Mouse (Mus musculus) T-cell, adult 66 days (primary cell): ENCODE data around the gene Anp32e. TPM values are rescaled to one million over a fixed set of nuclear protein-coding genes. Genes with fewer than 3 reads are reported as not detected.

Experiments
- total RNA-seq, 2 experiments: library from RNA; stranded (reverse); gene quantifications; 3 replicates in 1 of 2; 4 replicates in 1 of 2; pipeline ENCODE4 v1.2.4; 2023

Gene Anp32e
- 100 to 1,000 TPM; 102 to 115 TPM for total RNA-seq

GRCm38 (mm10) chr3:95928658-95929503, at the start of gene Anp32e:
Gene Anp32e, plus strand, starts transcription at chr3:95929246.

GRCm38 (mm10) chr3:95881979-95882815, 46.8 kb upstream of the Anp32e start, which contains the start of gene Ciart:
Gene Ciart, minus strand, starts transcription at chr3:95882251.

GRCm38 (mm10) chr3:95891211-95892065, 37.6 kb upstream of the Anp32e start, which contains the start of gene BC028528:
Gene BC028528, minus strand, starts transcription at chr3:95892005.

GRCm38 (mm10) chr3:95893606-95894316, 35.3 kb upstream of the Anp32e start, which contains the start of gene Aph1a:
Gene Aph1a, plus strand, starts transcription at chr3:95893969.

GRCm38 (mm10) chr3:95904568-95904967, 24.5 kb upstream of the Anp32e start, which contains the start of gene Car14:
Gene Car14, minus strand, starts transcription at chr3:95904691.

GRCm38 (mm10) chr3:95995802-95996428, 66.9 kb downstream of the Anp32e start, which contains the start of gene Plekho1:
Gene Plekho1, minus strand, starts transcription at chr3:95996001.

Other genes starting within 250 kb of the Anp32e start
- 10 to 100 TPM in 1 of 2 experiments, 1 to 10 TPM in 1; 7.9 to 11.6 TPM for gene Adamtsl4, start 241.3 kb upstream of the Anp32e start, total RNA-seq
- 100 to 1,000 TPM in 1 of 2 experiments, 10 to 100 TPM in 1; 98.0 to 103 TPM for gene Ecm1, start 189.7 kb upstream of the Anp32e start, total RNA-seq
- 100 to 1,000 TPM; 128 to 134 TPM for gene Tars2, start 169.0 kb upstream of the Anp32e start, total RNA-seq
- 100 to 1,000 TPM; 107 to 116 TPM for gene Rprd2, start 110.4 kb upstream of the Anp32e start, total RNA-seq
- 10 to 100 TPM; 82.0 to 90.5 TPM for gene Prpf3, start 73.4 kb upstream of the Anp32e start, total RNA-seq
- 100 to 1,000 TPM in 1 of 2 experiments, 10 to 100 TPM in 1; 95.6 to 108 TPM for gene Mrps21, start 57.7 kb upstream of the Anp32e start, total RNA-seq
- 10 to 100 TPM; 12.9 to 18.1 TPM for gene Ciart, start 47.0 kb upstream of the Anp32e start, total RNA-seq
- gene BC028528, start 37.2 kb upstream of the Anp32e start, total RNA-seq: under 1 TPM in 1 of 2 experiments, not detected in 1; 0.96 TPM
- gene Aph1a, start 35.3 kb upstream of the Anp32e start, total RNA-seq: 10 to 100 TPM; 49.9 to 71.5 TPM
- not detected for gene Car14, start 24.6 kb upstream of the Anp32e start, total RNA-seq
- 10 to 100 TPM; 28.1 to 40.0 TPM for gene Plekho1, start 66.8 kb downstream of the Anp32e start, total RNA-seq
- gene Vps45, start 129.2 kb downstream of the Anp32e start, total RNA-seq: 10 to 100 TPM in 1 of 2 experiments, 1 to 10 TPM in 1; 9.4 to 19.2 TPM
- 10 to 100 TPM; 18.1 to 27.4 TPM for gene Otud7b, start 175.3 kb downstream of the Anp32e start, total RNA-seq
- gene Mtmr11, start 232.8 kb downstream of the Anp32e start, total RNA-seq: 1 to 10 TPM; 3.1 to 3.6 TPM
- gene Sf3b4, start 243.1 kb downstream of the Anp32e start, total RNA-seq: 10 to 100 TPM; 80.9 to 82.9 TPM